Mouse (Mus musculus): ENCODE results near the gene Aplnr.

DNA sequence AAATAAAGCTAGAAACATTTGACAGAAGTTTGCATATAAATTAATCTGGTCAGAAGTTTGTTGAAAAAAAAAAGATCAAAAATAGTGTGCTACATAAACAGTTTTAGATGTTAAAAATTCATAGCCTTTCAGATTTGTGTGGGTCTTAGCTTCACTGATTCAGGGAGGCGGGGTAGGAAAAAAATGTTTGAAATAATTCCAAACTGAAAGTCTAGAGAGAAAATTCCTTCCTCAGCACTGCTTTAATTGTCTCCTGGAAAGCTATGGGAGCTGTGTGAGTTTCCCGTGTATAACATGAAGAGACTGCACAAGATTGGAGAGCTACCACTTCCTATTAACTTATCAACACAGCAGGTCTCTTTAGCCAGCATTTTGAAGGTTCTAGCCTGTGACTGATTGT, 11.5 kb downstream of the Aplnr start:
- TF ChIP-seq CTCF (IDR thresholded peaks at IDR 0.05; ENCODE audit: low read depth) (no peak), EP300 (optimal IDR thresholded peaks at IDR 0.05) (no peak)

All from stomach, postnatal 0 days (tissue).